Mouse (Mus musculus) CH12.LX (cell line): ENCODE data around the gene Nbas. TPM values are rescaled to one million over a fixed set of nuclear protein-coding genes. Genes with fewer than 3 reads are reported as not detected.

ENCODE experiments used
- DNase-seq: peaks from one replicate; pipeline ENCODE4 v3.0.0-alpha.2; 2013; ENCODE audit errors: extremely low read depth
- H3K27ac ChIP-seq: 2 replicates; pipeline ENCODE4 v1.5.1; 2012; ENCODE audit warnings: low read depth, mild to moderate bottlenecking, control low read depth, moderate library complexity; ENCODE audit not compliant: insufficient read depth
- H3K27me3 ChIP-seq: replicated peaks from 2 replicates; pipeline ENCODE3; 2012; ENCODE audit warnings: inconsistent platforms
- H3K36me3 ChIP-seq, 2 experiments: replicated peaks in 1 of 2; 2 replicates each; pipeline versions ENCODE3 to v1.6.1; 2012; ENCODE audit warnings: inconsistent platforms in 1 of 2, low read length in 1 of 2, mild to moderate bottlenecking in 1 of 2, mixed read lengths in 1 of 2, moderate library complexity in 1 of 2; ENCODE audit not compliant: control insufficient read depth in 1 of 2, insufficient read depth in 1 of 2
- H3K4me1 ChIP-seq, 2 experiments: 2 replicates each; pipeline ENCODE4 v1.6.1; 2012; ENCODE audit warnings: inconsistent platforms in 1 of 2, moderate library complexity in 1 of 2; ENCODE audit not compliant: insufficient read depth in 2 of 2, control insufficient read depth in 1 of 2
- H3K4me2 ChIP-seq: 2 replicates; pipeline ENCODE4 v1.6.1; 2012; ENCODE audit warnings: low read depth, mild to moderate bottlenecking, control low read depth; ENCODE audit not compliant: poor library complexity, insufficient read depth, severe bottlenecking
- H3K4me3 ChIP-seq, 3 experiments: fragments of 150-350 bp in 1 of 3; sonication (generic) in 1 of 3; replicated peaks in 1 of 3; 2 replicates each; pipeline versions ENCODE3 to v1.5.1; 2011 to 2012; ENCODE audit warnings: low read depth in 2 of 3, low read length in 2 of 3, mild to moderate bottlenecking in 2 of 3, moderate library complexity in 2 of 3, control low read depth in 1 of 3, improper control_type of control experiment in 1 of 3, inconsistent platforms in 1 of 3, mixed read lengths in 1 of 3; ENCODE audit not compliant: poor library complexity in 1 of 3
- H3K79me2 ChIP-seq: replicated peaks from 2 replicates; pipeline ENCODE4 v1.6.1; 2012; ENCODE audit warnings: mild to moderate bottlenecking, moderate library complexity; ENCODE audit not compliant: control insufficient read depth, poor library complexity, insufficient read depth, severe bottlenecking; ENCODE audit errors: extremely low read depth
- H3K9ac ChIP-seq: 2 replicates; pipeline ENCODE4 v1.6.1; 2012; ENCODE audit warnings: low read depth, mild to moderate bottlenecking, control low read depth, moderate library complexity; ENCODE audit not compliant: insufficient read depth
- H3K9me3 ChIP-seq: replicated peaks from 2 replicates; pipeline ENCODE3; 2012; ENCODE audit warnings: low read length, inconsistent platforms, mixed read lengths
- BHLHE40 ChIP-seq: IDR thresholded peaks from 2 replicates; pipeline ENCODE4 v1.6.1; 2011; ENCODE audit warnings: mild to moderate bottlenecking, low read depth, low read length, improper control_type of control experiment
- CHD1 ChIP-seq: IDR thresholded peaks from 2 replicates; pipeline ENCODE4 v1.6.1; 2012; ENCODE audit warnings: low read depth, low read length, improper control_type of control experiment, inconsistent platforms
- CHD2 ChIP-seq: IDR thresholded peaks from 2 replicates; pipeline ENCODE4 v1.6.1; 2011; ENCODE audit warnings: low read length, improper control_type of control experiment
- CTCF ChIP-seq, 2 experiments: IDR thresholded peaks in 1 of 2; conservative IDR thresholded peaks in 1 of 2; 2 replicates each; pipeline ENCODE4 v1.5.1; 2011 to 2012; ENCODE audit warnings: low read depth in 2 of 2, low read length in 2 of 2, improper control_type of control experiment in 1 of 2, inconsistent platforms in 1 of 2, mild to moderate bottlenecking in 1 of 2, moderate library complexity in 1 of 2
- E2F4 ChIP-seq: IDR thresholded peaks from 2 replicates; pipeline ENCODE4 v1.6.1; 2011; ENCODE audit warnings: low read depth, low read length, improper control_type of control experiment; ENCODE audit not compliant: insufficient replicate concordance
- ELF1 ChIP-seq: IDR thresholded peaks from 2 replicates; pipeline ENCODE4 v1.6.1; 2014; ENCODE audit warnings: low read depth, mild to moderate bottlenecking, inconsistent platforms, low read length, improper control_type of control experiment
- EP300 ChIP-seq: IDR thresholded peaks from 2 replicates; pipeline ENCODE4 v1.6.1; 2011; ENCODE audit warnings: low read length, improper control_type of control experiment
- ETS1 ChIP-seq: conservative IDR thresholded peaks from 2 replicates; pipeline ENCODE4 v1.6.1; 2012; ENCODE audit warnings: low read depth, mild to moderate bottlenecking, inconsistent platforms, low read length, improper control_type of control experiment, moderate library complexity
- HCFC1 ChIP-seq: IDR thresholded peaks from 2 replicates; pipeline ENCODE4 v1.6.1; 2012; ENCODE audit warnings: low read depth, mild to moderate bottlenecking, inconsistent platforms, low read length, improper control_type of control experiment
- JUND ChIP-seq: conservative IDR thresholded peaks from 2 replicates; pipeline ENCODE4 v1.6.1; 2011; ENCODE audit warnings: low read depth, low read length, improper control_type of control experiment
- MAFK ChIP-seq: IDR thresholded peaks from 2 replicates; pipeline ENCODE4 v1.6.1; 2011; ENCODE audit warnings: low read length, improper control_type of control experiment; ENCODE audit not compliant: insufficient replicate concordance
- MAZ ChIP-seq: IDR thresholded peaks from 2 replicates; pipeline ENCODE4 v1.6.1; 2012; ENCODE audit warnings: low read depth, mild to moderate bottlenecking, inconsistent platforms, low read length, improper control_type of control experiment, moderate library complexity
- MXI1 ChIP-seq: IDR thresholded peaks from 2 replicates; pipeline ENCODE4 v1.6.1; 2011; ENCODE audit warnings: mild to moderate bottlenecking, low read depth, low read length, improper control_type of control experiment
- POLR2A ChIP-seq: IDR thresholded peaks from 2 replicates; pipeline ENCODE4 v1.6.1; 2011; ENCODE audit warnings: low read depth, mild to moderate bottlenecking, improper control_type of control experiment, low read length
- POLR2AphosphoS2 ChIP-seq: IDR thresholded peaks from 2 replicates; pipeline ENCODE4 v1.6.1; 2011; ENCODE audit warnings: low read depth, low read length, improper control_type of control experiment
- RAD21 ChIP-seq: IDR thresholded peaks from 2 replicates; pipeline ENCODE4 v1.6.1; 2011; ENCODE audit warnings: low read depth, mild to moderate bottlenecking, low read length, improper control_type of control experiment, moderate library complexity
- USF2 ChIP-seq: conservative IDR thresholded peaks from 2 replicates; pipeline ENCODE4 v1.6.1; 2011; ENCODE audit warnings: low read depth, low read length, improper control_type of control experiment
- ZC3H11A ChIP-seq: IDR thresholded peaks from 2 replicates; pipeline ENCODE4 v1.6.1; 2012; ENCODE audit warnings: low read depth, mild to moderate bottlenecking, inconsistent platforms, low read length, improper control_type of control experiment
- dilution Hi-C: fragments of 300-500 bp; cut with MboI; formaldehyde crosslinking; loops from 2 replicates; pipeline ENCODE4 v1.14.3; 2020; ENCODE audit warnings: low sequenced_read_pairs; ENCODE audit not compliant: extremely low pct_unique_long_range_greater_than_20kb, extremely low pct_ligation_motif_present
- in situ Hi-C: fragments of 300-500 bp; cut with MboI; formaldehyde crosslinking; loops from 3 replicates; pipeline ENCODE4 v1.14.3; 2019; ENCODE audit warnings: low sequenced_read_pairs, low pct_ligation_motif_present, low pct_unique_long_range_greater_than_20kb, mixed read lengths
- polyA plus RNA-seq: library from polyadenylated mRNA; unstranded; fragments of >175 nt; gene quantifications from 2 replicates; pipeline ENCODE4 v1.2.1, GENCODE M21; 2012; ENCODE audit warnings: low read depth; ENCODE audit not compliant: insufficient read length
- total RNA-seq, 2 experiments: library from RNA; depleted of rRNA; stranded (reverse); fragments of 300-350 nt in 1 of 2; fragments of >200 nt in 1 of 2; gene quantifications; 2 replicates each; pipeline ENCODE4 v1.2.3; 2012 to 2014

The Nbas gene
- total and polyA plus RNA-seq, 3 experiments = 16.9 to 51.6 (median 22.1) TPM

DNA sequence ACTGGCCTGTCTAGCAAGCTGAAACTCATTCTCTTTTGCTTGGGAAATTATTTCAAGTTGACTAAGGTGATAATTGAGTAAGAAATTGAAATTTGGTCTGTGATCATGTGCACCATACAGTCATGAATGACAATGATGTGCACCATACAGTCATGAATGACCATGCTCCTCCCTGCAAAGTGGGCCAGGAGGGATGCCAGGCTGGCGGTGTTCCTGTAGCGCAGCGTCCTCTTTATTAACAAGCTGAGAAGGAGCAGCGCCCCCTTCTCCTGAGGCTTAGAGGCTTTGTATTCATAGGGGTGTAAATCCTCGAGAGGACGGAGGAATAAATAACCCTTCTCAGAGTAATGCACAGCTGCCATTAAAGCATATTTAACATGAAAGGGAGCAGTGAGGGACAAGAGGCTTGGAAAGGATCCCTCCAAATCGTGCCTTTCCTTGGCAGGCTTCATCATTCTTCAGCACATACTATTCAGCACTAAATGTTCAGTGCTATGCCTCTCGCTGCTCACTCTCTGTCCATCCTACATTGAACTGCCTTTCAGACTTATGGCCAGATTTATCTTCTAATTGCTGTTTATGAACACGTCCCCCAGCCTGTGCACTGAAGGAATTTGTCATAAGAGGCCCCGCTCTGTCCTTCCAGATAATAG lies 230.4 kb downstream of the Nbas start:
- dilution Hi-C loops = no loop called here
- TF ChIP-seq ETS1 (no peak), POLR2AphosphoS2 (no peak), EP300 (no peak), CHD2 (no peak), MAZ (no peak), ELF1 (no peak), MAFK (no peak), BHLHE40 (no peak), USF2 (no peak), HCFC1 (no peak), POLR2A (no peak), CHD1 (no peak), MXI1 (no peak), JUND (no peak), E2F4 (no peak)
- no peaks in the 10 kb centered on the region for H3K27me3 ChIP-seq

GRCm38 (mm10) chr12:13500191-13500590 lies 231.3 kb downstream of the Nbas start:
- in situ Hi-C loops = no loop called here
- no peak overlapping the region for H3K4me2 ChIP-seq
- dilution Hi-C loops = no loop called here
- peaks cover 22 to 43% of the 10 kb centered on the region in 2 experiments for H3K36me3 ChIP-seq
- no peaks in the 10 kb centered on the region for H3K9me3 ChIP-seq
- H3K79me2 ChIP-seq = no peaks in the 10 kb centered on the region
- no peak overlapping the region for H3K9ac ChIP-seq
- peaks cover 3 to 31% of the 10 kb centered on the region in 2 experiments; a peak in 3 of 4 replicates for H3K4me1 ChIP-seq
- no peak for DNase-seq
- H3K27me3 ChIP-seq = no peaks in the 10 kb centered on the region
- no peak overlapping the region for H3K4me3 ChIP-seq
- TF ChIP-seq MAZ (no peak), POLR2AphosphoS2 (no peak), EP300 (no peak), RAD21 (no peak), BHLHE40 (no peak), CHD2 (no peak), ZC3H11A (no peak), MAFK (no peak), CTCF (conservative IDR thresholded peaks at IDR 0.05 in 1 of 2, IDR thresholded peaks at IDR 0.05 in 1 of 2; ENCODE audit: low read depth in 2 of 2, low read length in 2 of 2) (no peak), ELF1 (no peak)
- H3K27ac ChIP-seq = no peak overlapping the region

More for the DNA sequence above, 230.4 kb downstream of the Nbas start:
- no peak for DNase-seq
- in situ Hi-C loops = no loop called here
- H3K9ac ChIP-seq = no peak overlapping the region
- no peak overlapping the region for H3K27ac ChIP-seq
- H3K4me2 ChIP-seq = no peak overlapping the region
- peaks cover 3 to 31% of the 10 kb centered on the region in 2 experiments; a peak in 3 of 4 replicates for H3K4me1 ChIP-seq
- no peaks in the 10 kb centered on the region for H3K9me3 ChIP-seq
- peaks cover 25 to 44% of the 10 kb centered on the region in 2 experiments for H3K36me3 ChIP-seq
- H3K79me2 ChIP-seq = no peaks in the 10 kb centered on the region
- H3K4me3 ChIP-seq = no peak overlapping the region
